Mouse (Mus musculus): ENCODE measurements around the gene Mrps10. TPM values are rescaled to one million over a fixed set of nuclear protein-coding genes. Genes with fewer than 3 reads are reported as not detected.

The Mrps10 gene
- total and polyA plus RNA-seq, 2 experiments from 2014 or later = 33.3 to 70.1 TPM

DNA sequence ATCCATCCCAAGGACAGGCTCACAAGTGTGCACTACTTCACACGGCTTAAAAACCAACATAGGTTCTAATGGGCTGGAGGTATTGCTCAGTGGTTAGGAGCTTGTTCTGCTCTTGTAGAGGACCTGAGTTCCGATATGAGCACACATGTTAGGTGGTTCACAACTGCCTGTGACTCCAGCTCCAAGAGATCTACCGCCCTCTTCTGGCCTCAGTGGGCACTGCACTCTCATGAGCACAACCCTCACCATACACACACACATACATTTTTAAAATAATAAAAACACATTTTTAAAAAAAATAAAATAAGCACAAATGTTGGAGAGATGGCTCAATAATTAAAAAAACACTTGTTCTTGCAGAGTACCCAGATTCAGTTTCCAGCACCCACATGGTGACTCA, 15.4 kb downstream of the Mrps10 start:
- H3K9ac ChIP-seq (replicated peaks; ENCODE audit: low read length, poor library complexity, severe bottlenecking) = no peak overlapping the region
- H3K9me3 ChIP-seq (ENCODE audit: low read length) = no peaks in the 10 kb centered on the region
- H3K4me2 ChIP-seq (ENCODE audit: low read depth, low read length, poor library complexity, severe bottlenecking) = no peak overlapping the region
- DNase-seq (ENCODE audit: low spot score) = no peak
- peaks cover 8% of the 10 kb centered on the region; the same call in 1 of the 2 replicates for H3K36me3 ChIP-seq (ENCODE audit: insufficient read depth, low read length)
- no peak overlapping the region for H3K27ac ChIP-seq (ENCODE audit: low read depth, low read length)
- peak; percentile 19; the same call in 1 of the 2 replicates for TF ChIP-seq CTCF (IDR thresholded peaks at IDR 0.05)
- WGBS = 92% methylated on average over 3 of the region's 3 CpGs
- H3K4me1 ChIP-seq (ENCODE audit: insufficient read depth, low read length) = no peaks in the 10 kb centered on the region
- no peak overlapping the region for H3K4me3 ChIP-seq (ENCODE audit: low read depth, low read length)
- ATAC-seq (ENCODE audit: low FRiP score) = no peak
- no peaks in the 10 kb centered on the region for H3K27me3 ChIP-seq (ENCODE audit: insufficient read depth, low read length)

DNA sequence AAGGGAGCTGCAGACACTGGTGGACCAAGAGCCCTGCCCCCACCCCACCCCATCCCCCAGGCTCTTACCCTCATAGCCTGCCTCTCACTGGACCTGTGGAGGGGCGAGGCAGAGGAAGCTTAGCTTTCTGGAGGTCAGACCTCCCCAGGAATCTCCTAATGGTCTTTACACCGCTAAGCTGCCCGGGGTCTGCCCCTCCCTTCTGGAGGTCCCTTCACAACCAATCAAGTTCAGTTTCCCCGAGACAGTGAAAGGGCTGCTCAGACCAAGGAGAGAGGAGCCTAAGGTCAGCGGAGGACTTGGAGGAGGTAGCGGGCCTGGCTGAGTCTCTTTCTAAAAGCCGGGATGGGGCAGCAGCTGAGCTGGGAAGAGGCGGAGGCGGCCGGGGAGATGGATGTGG, 16.5 kb downstream of the Mrps10 start, which contains the start of gene Guca1b:
Gene Guca1b (plus strand): TSS at position 249 of the 400 bp plus-strand sequence.
- ATAC-seq (ENCODE audit: low FRiP score) (no peak), DNase-seq (ENCODE audit: low spot score) (no peak)
- H3K36me3 ChIP-seq (ENCODE audit: insufficient read depth, low read length) = no peaks in the 10 kb centered on the region
- H3K4me1 ChIP-seq (ENCODE audit: insufficient read depth, low read length) = no peaks in the 10 kb centered on the region
- no peak for TF ChIP-seq CTCF (IDR thresholded peaks at IDR 0.05)
- H3K27ac ChIP-seq (ENCODE audit: low read depth, low read length) = no peak within 1 kb of the TSS
- no peaks in the 10 kb centered on the region for H3K27me3 ChIP-seq (ENCODE audit: insufficient read depth, low read length)
- WGBS = 32% methylated on average over 10 of the region's 10 CpGs
- no peak within 1 kb of the TSS for H3K9ac ChIP-seq (replicated peaks; ENCODE audit: low read length, poor library complexity, severe bottlenecking)
- H3K4me3 ChIP-seq (ENCODE audit: low read depth, low read length) = no peak within 1 kb of the TSS
- no peaks in the 10 kb centered on the region for H3K9me3 ChIP-seq (ENCODE audit: low read length)
- no peak within 1 kb of the TSS for H3K4me2 ChIP-seq (ENCODE audit: low read depth, low read length, poor library complexity, severe bottlenecking)

DNA sequence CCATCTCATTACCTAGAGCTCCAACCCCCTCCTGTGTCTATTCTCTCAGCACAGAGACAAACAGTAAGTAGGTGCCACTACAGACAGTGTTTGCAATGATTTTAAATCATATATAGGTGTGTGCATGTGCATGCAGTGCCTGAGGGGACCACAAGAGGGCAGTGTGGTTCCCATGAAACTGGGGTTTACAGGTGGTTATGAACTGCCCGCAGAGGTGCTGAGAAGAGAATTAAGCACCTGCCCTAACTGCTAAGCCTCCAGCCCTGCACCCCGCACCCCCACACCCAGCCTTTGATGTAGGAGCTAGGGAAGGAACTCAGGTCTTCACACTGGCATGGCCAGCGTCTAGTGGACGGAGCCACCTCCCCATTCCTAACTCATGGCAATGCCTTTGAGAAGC, 18.0 kb downstream of the Mrps10 start:
- Histone ChIP-seq H3K9me3 (ENCODE audit: low read length) (no peaks in the 10 kb centered on the region), H3K4me3 (ENCODE audit: low read depth, low read length) (no peak overlapping the region), H3K27me3 (ENCODE audit: insufficient read depth, low read length) (no peaks in the 10 kb centered on the region), H3K36me3 (ENCODE audit: insufficient read depth, low read length) (no peaks in the 10 kb centered on the region), H3K4me1 (ENCODE audit: insufficient read depth, low read length) (no peaks in the 10 kb centered on the region), H3K9ac (replicated peaks; ENCODE audit: low read length, poor library complexity, severe bottlenecking) (no peak overlapping the region), H3K4me2 (ENCODE audit: low read depth, low read length, poor library complexity, severe bottlenecking) (no peak overlapping the region), H3K27ac (ENCODE audit: low read depth, low read length) (no peak overlapping the region)
- WGBS = 67% methylated on average over 4 of the region's 4 CpGs
- ATAC-seq (ENCODE audit: low FRiP score) = no peak
- DNase-seq (ENCODE audit: low spot score) = peak; percentile 25
- TF ChIP-seq CTCF (IDR thresholded peaks at IDR 0.05) = peak; percentile 79

DNA sequence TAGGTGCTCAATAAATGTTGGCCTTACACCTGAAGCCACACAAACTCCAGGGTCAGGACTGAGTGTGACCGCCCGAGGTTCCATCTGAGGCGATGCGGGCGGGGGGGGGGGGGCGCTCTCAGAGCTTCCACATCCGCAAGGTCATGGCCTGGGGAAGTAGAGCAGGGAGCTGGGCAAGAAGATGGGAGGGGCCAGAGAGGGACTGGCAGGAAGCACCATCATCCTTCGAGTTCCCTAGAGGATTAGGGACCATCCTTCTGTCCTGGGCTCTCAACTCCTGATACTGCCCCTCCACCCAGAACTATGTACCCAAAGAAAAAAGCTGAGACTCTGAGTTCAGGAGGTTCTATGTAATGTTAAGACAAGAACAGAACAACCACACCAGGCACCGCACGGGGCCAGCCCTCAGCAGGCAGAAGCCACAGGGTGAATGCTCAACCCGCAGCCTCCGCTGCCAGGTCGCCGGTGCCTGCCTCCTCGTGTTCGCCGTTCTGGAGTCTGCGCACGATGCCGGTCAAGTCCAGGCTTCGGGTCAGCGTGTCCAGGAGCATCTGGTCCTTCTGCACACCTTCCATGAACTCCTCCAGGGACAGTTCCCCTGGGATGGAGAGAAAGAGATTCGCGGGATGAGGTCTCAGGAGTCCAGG, 25.7 kb downstream of the Mrps10 start:
- TF ChIP-seq CTCF (IDR thresholded peaks at IDR 0.05) = no peak
- DNase-seq (ENCODE audit: low spot score) (no peak), ATAC-seq (ENCODE audit: low FRiP score) (no peak)
- Histone ChIP-seq H3K9me3 (ENCODE audit: low read length) (no peaks in the 10 kb centered on the region), H3K27me3 (ENCODE audit: insufficient read depth, low read length) (peaks cover 14% of the 10 kb centered on the region; the same call in 1 of the 2 replicates), H3K4me3 (ENCODE audit: low read depth, low read length) (peak overlapping the region; percentile 10; the same call in 1 of the 2 replicates), H3K27ac (ENCODE audit: low read depth, low read length) (no peak overlapping the region), H3K9ac (replicated peaks; ENCODE audit: low read length, poor library complexity, severe bottlenecking) (0 out of 2 replicates have a peak overlapping the region, but pooled peaks have one; percentile 13), H3K36me3 (ENCODE audit: insufficient read depth, low read length) (no peaks in the 10 kb centered on the region), H3K4me2 (ENCODE audit: low read depth, low read length, poor library complexity, severe bottlenecking) (peak overlapping the region; percentile 32), H3K4me1 (ENCODE audit: insufficient read depth, low read length) (no peaks in the 10 kb centered on the region)
- WGBS = 24% methylated on average over 23 of the region's 24 CpGs

DNA sequence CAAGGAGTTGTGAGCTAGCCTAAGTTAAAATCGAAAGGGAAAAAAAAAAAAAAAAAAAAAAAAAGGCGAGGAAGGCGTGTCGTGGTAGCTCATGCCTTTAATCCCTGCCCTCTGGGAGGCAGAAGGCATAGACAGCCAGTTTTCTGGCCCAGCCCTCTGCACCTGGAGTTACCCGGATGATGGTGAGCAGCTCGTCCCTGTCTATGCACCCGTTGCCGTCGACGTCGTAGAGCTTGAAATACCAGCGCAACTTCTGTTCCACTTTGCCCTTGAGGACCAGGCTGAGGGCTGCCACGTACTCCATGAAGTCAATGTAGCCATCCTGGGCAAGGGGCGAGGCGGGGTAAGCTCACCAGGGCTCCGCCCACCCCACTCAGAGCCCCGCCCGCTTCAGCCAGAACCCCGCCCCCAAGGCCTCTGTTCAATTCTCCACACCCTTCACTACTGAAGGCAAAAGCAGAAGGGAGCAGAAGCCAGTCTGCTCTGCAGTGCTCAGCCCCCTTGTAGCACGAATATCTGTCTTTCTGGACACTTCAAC, 26.8 kb downstream of the Mrps10 start:
- peaks cover 14% of the 10 kb centered on the region; the same call in 1 of the 2 replicates for H3K27me3 ChIP-seq (ENCODE audit: insufficient read depth, low read length)
- H3K9ac ChIP-seq (replicated peaks; ENCODE audit: low read length, poor library complexity, severe bottlenecking) = no peak overlapping the region
- H3K27ac ChIP-seq (ENCODE audit: low read depth, low read length) = no peak overlapping the region
- no peak for TF ChIP-seq CTCF (IDR thresholded peaks at IDR 0.05)
- H3K4me2 ChIP-seq (ENCODE audit: low read depth, low read length, poor library complexity, severe bottlenecking) = peak overlapping the region; percentile 32
- H3K36me3 ChIP-seq (ENCODE audit: insufficient read depth, low read length) = no peaks in the 10 kb centered on the region
- 2% methylated on average over 18 of the region's 20 CpGs for WGBS
- DNase-seq (ENCODE audit: low spot score) (peak; percentile 21), ATAC-seq (ENCODE audit: low FRiP score) (peak; percentile 44; the same call in 1 of the 2 replicates)
- H3K4me1 ChIP-seq (ENCODE audit: insufficient read depth, low read length) = no peaks in the 10 kb centered on the region
- H3K4me3 ChIP-seq (ENCODE audit: low read depth, low read length) = 0 out of 2 replicates have a peak overlapping the region, but pooled peaks have one; percentile 5
- H3K9me3 ChIP-seq (ENCODE audit: low read length) = no peaks in the 10 kb centered on the region

DNA sequence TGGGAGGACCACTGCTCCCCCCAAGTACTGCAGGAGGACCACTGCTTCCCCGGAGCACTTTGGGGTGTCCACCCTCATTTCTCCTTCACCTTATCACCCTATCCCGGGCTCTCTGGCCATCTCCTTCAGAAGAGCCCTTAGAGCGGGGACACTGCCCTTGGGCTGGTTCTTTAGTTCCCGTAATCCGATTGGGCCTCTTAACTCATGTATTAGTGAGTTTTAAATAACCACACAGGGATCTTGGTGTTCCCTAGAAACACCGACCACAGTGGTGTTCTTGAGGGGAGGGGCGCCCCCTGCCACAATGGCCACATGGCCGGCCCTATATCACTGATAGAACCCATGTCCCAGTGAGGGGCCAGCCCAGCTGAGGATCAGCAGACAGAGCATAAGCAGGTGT, 30.4 kb downstream of the Mrps10 start:
- no peaks in the 10 kb centered on the region for H3K4me1 ChIP-seq (ENCODE audit: insufficient read depth, low read length)
- H3K9ac ChIP-seq (replicated peaks; ENCODE audit: low read length, poor library complexity, severe bottlenecking) = no peak overlapping the region
- no peaks in the 10 kb centered on the region for H3K9me3 ChIP-seq (ENCODE audit: low read length)
- peaks cover 14% of the 10 kb centered on the region; the same call in 1 of the 2 replicates for H3K27me3 ChIP-seq (ENCODE audit: insufficient read depth, low read length)
- no peak for TF ChIP-seq CTCF (IDR thresholded peaks at IDR 0.05)
- 84% methylated on average over 8 of the region's 8 CpGs for WGBS
- no peak for DNase-seq (ENCODE audit: low spot score)
- no peak overlapping the region for H3K4me2 ChIP-seq (ENCODE audit: low read depth, low read length, poor library complexity, severe bottlenecking)
- ATAC-seq (ENCODE audit: low FRiP score) = no peak
- no peaks in the 10 kb centered on the region for H3K36me3 ChIP-seq (ENCODE audit: insufficient read depth, low read length)
- H3K4me3 ChIP-seq (ENCODE audit: low read depth, low read length) = no peak overlapping the region
- no peak overlapping the region for H3K27ac ChIP-seq (ENCODE audit: low read depth, low read length)
